In genomic region chr1:149541386-149541785, GRCm38 (mm10) we compare ENCODE assay signal across 12 mouse cellular contexts.
DNase-seq lines count a peak whose midpoint lies in the region; ATAC-seq lines count a peak whose summit lies in the region.
"Had no signal": no experiment of that assay in that cellular context is flagged by ENCODE, and none has a peak within 500 bp of the region (broad histone marks: within the 10 kb centered on the region; RNA-seq: fewer than 3 reads in every experiment).

No protein-coding gene starts in this region.

- no peak overlapping the region for H3K9ac ChIP-seq in hindbrain, embryonic 16.5 days (ENCODE audit: low read depth, low read length)
- no peak overlapping the region for H3K9ac ChIP-seq in hindbrain, embryonic 11.5 days (ENCODE audit: low read depth, low read length)
- H3K9ac ChIP-seq in neural tube, embryonic 14.5 days (replicated peaks; ENCODE audit: low read depth, low read length) = no peak overlapping the region
- no peak overlapping the region for H3K9ac ChIP-seq in neural tube, embryonic 15.5 days (replicated peaks)
- H3K9ac ChIP-seq: hindbrain, embryonic 13.5 days; neural tube, embryonic 12.5 days had no signal

- no peaks in the 10 kb centered on the region for H3K9me3 ChIP-seq in hindbrain, embryonic 16.5 days (ENCODE audit: control insufficient read depth, low read length)
- no peaks in the 10 kb centered on the region for H3K9me3 ChIP-seq in hindbrain, embryonic 11.5 days (ENCODE audit: control insufficient read depth, low read length)
- H3K9me3 ChIP-seq in neural tube, embryonic 14.5 days (ENCODE audit: control insufficient read depth, low read length) = no peaks in the 10 kb centered on the region
- no peaks in the 10 kb centered on the region for H3K9me3 ChIP-seq in neural tube, embryonic 15.5 days (replicated peaks)
- H3K9me3 ChIP-seq: hindbrain, embryonic 13.5 days; neural tube, embryonic 12.5 days had no signal

- H3K4me1 ChIP-seq in hindbrain, embryonic 16.5 days (ENCODE audit: control insufficient read depth, insufficient read depth, low read depth, low read length) = no peaks in the 10 kb centered on the region
- no peaks in the 10 kb centered on the region for H3K4me1 ChIP-seq in hindbrain, embryonic 11.5 days (replicated peaks; ENCODE audit: control insufficient read depth, insufficient read depth, low read length)
- H3K4me1 ChIP-seq in neural tube, embryonic 14.5 days (ENCODE audit: control insufficient read depth, insufficient read depth, low read length) = no peaks in the 10 kb centered on the region
- no peaks in the 10 kb centered on the region for H3K4me1 ChIP-seq in neural tube, embryonic 15.5 days
- H3K4me1 ChIP-seq: hindbrain, embryonic 13.5 days; neural tube, embryonic 12.5 days had no signal

- H3K4me2 ChIP-seq in hindbrain, embryonic 16.5 days (ENCODE audit: low read length) = no peak overlapping the region
- no peak overlapping the region for H3K4me2 ChIP-seq in hindbrain, embryonic 11.5 days (replicated peaks; ENCODE audit: low read depth, low read length)
- no peak overlapping the region for H3K4me2 ChIP-seq in neural tube, embryonic 14.5 days (ENCODE audit: low read depth, low read length)
- no peak overlapping the region for H3K4me2 ChIP-seq in neural tube, embryonic 15.5 days
- H3K4me2 ChIP-seq: hindbrain, embryonic 13.5 days; neural tube, embryonic 12.5 days had no signal

- no peak overlapping the region for H3K4me3 ChIP-seq in hindbrain, embryonic 16.5 days (ENCODE audit: low read length)
- H3K4me3 ChIP-seq in hindbrain, embryonic 11.5 days (ENCODE audit: low read depth, low read length) = no peak overlapping the region
- H3K4me3 ChIP-seq in neural tube, embryonic 14.5 days (ENCODE audit: low read depth, low read length) = no peak overlapping the region
- H3K4me3 ChIP-seq in neural tube, embryonic 15.5 days (replicated peaks) = no peak overlapping the region
- H3K4me3 ChIP-seq: hindbrain, embryonic 13.5 days; neural tube, embryonic 12.5 days had no signal

- H3K27ac ChIP-seq in hindbrain, embryonic 16.5 days (ENCODE audit: low read depth, low read length) = no peak overlapping the region
- no peak overlapping the region for H3K27ac ChIP-seq in hindbrain, embryonic 11.5 days (ENCODE audit: low read depth, low read length)
- no peak overlapping the region for H3K27ac ChIP-seq in neural tube, embryonic 14.5 days (ENCODE audit: low read depth, low read length)
- no peak overlapping the region for H3K27ac ChIP-seq in neural tube, embryonic 15.5 days (replicated peaks)
- H3K27ac ChIP-seq: hindbrain, embryonic 13.5 days; macrophage; neural tube, embryonic 12.5 days had no signal

- H3K27me3 ChIP-seq in hindbrain, embryonic 16.5 days (replicated peaks; ENCODE audit: control insufficient read depth, insufficient read depth, low read length) = no peaks in the 10 kb centered on the region
- no peaks in the 10 kb centered on the region for H3K27me3 ChIP-seq in hindbrain, embryonic 11.5 days (ENCODE audit: control insufficient read depth, insufficient read depth, low read length)
- no peaks in the 10 kb centered on the region for H3K27me3 ChIP-seq in neural tube, embryonic 14.5 days (ENCODE audit: control insufficient read depth, insufficient read depth, low read length)
- H3K27me3 ChIP-seq in neural tube, embryonic 15.5 days (replicated peaks) = no peaks in the 10 kb centered on the region
- H3K27me3 ChIP-seq: hindbrain, embryonic 13.5 days; neural tube, embryonic 12.5 days had no signal

- no peaks in the 10 kb centered on the region for H3K36me3 ChIP-seq in hindbrain, embryonic 16.5 days (ENCODE audit: control insufficient read depth, insufficient read depth, low read length)
- no peaks in the 10 kb centered on the region for H3K36me3 ChIP-seq in hindbrain, embryonic 11.5 days (ENCODE audit: control insufficient read depth, insufficient read depth, low read length)
- no peaks in the 10 kb centered on the region for H3K36me3 ChIP-seq in neural tube, embryonic 14.5 days (ENCODE audit: control insufficient read depth, insufficient read depth, low read length)
- no peaks in the 10 kb centered on the region for H3K36me3 ChIP-seq in neural tube, embryonic 15.5 days
- H3K36me3 ChIP-seq: hindbrain, embryonic 13.5 days; neural tube, embryonic 12.5 days had no signal

- ATAC-seq in cerebellum, adult (ENCODE audit: insufficient number of reproducible peaks, low FRiP score, low TSS enrichment) = peak; percentile 77; the same call in 1 of the 2 replicates
- peak; percentile 64; the same call in 1 of the 2 replicates for ATAC-seq in hindbrain, embryonic 16.5 days
- ATAC-seq in hindbrain, embryonic 11.5 days (ENCODE audit: low FRiP score) = no peak
- peak; percentile 71; the same call in 1 of the 2 replicates for ATAC-seq in neural tube, embryonic 14.5 days (ENCODE audit: low read depth)
- ATAC-seq in neural tube, embryonic 15.5 days (ENCODE audit: low FRiP score) = peak; percentile 70; the same call in 1 of the 2 replicates

- no peak for DNase-seq in cerebellum, adult 11-12 months
- no peak for DNase-seq in hindbrain, embryonic 11.5 days (ENCODE audit: low spot score)
- DNase-seq in neural tube, embryonic 10.5 days (ENCODE audit: extremely low spot score, low spot score) = no peak
- no peak for DNase-seq in c-Kit-positive CD71-positive TER-119-positive erythroid progenitor cells, embryonic 14.5 days (ENCODE audit: low spot score)
- DNase-seq: kidney, postnatal 36 days had no signal

- WGBS in hindbrain, embryonic 16.5 days = 37% methylated on average over 2 of the region's 2 CpGs
- 71% methylated on average over 2 of the region's 2 CpGs for WGBS in hindbrain, embryonic 11.5 days
- WGBS in neural tube, embryonic 14.5 days = 54% methylated on average over 2 of the region's 2 CpGs
- 45% methylated on average over 2 of the region's 2 CpGs for WGBS in neural tube, embryonic 15.5 days
